Mouse (Mus musculus): ENCODE results near the gene Akr1c21. TPM values are rescaled to one million over a fixed set of nuclear protein-coding genes. Genes with fewer than 3 reads are reported as not detected.

The Akr1c21 gene
- polyA plus RNA-seq (2017; shearing (Covaris generic)) = not detected

DNA sequence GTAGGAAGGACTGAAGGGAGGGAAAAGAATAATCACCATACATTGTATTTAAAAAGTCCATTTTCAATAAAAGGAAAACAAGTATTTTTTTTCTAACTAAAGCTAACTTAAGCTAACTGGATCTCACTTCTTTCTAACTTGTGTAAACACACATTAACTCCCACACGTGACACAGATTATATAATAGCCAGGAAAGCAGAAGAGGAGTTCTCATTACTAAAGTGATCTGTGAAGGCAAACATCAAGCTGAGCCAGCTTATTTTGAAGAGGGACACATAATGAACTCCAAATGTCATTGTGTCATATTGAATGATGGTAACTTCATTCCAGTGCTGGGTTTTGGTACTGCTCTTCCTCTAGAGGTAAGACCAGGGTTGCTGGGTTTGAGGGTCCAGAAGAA lies at the start of gene Akr1c21:
Gene Akr1c21 (plus strand): TSS at position 205 of the 400 bp plus-strand sequence.

DNA sequence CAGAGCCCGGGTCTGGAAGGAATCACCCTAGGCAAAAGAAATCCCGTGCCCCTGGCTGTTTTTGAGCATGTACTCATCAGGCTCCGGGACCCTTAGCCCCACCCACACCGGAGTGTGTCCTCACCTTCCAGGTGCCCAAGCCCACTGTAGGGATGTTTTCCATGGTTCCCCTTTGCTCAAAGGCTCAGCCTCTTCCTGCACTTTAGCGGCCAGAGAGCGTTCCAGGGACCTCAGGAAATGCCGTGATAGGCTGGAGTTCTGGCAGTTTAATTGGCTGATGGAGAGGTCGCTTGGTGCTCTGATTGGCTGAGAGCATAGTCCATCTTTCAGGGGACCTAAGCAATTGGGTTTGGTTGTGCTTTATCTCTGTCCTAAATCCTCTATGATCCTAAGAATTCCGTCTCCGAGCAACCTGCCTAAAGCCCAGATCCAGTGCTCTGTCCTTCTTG lies 35.1 kb downstream of the Akr1c21 start, which contains the start of gene Akr1e1:
Gene Akr1e1 (minus strand): TSS at position 214 of the 449 bp plus-strand sequence.

Other genes with a start within 250 kb of the Akr1c21 start
- gene Akr1c6, start 139.8 kb upstream of the Akr1c21 start, polyA plus RNA-seq (2017; shearing (Covaris generic)) = not detected
- not detected for gene Akr1c20, start 50.7 kb upstream of the Akr1c21 start, polyA plus RNA-seq (2017; shearing (Covaris generic))
- 10.5 TPM for gene Akr1e1, start 35.1 kb downstream of the Akr1c21 start, polyA plus RNA-seq (2017; shearing (Covaris generic))